Mouse (Mus musculus) liver, adult 2 months (tissue): Measurements from ENCODE around the gene A830031A19Rik.

Experiments
- CTCF ChIP-seq: fragments of 200-500 bp; IDR thresholded peaks from 2 replicates; pipeline ENCODE4 v1.5.1; 2011; ENCODE audit warnings: low read depth, low read length, control low read depth
- POLR2A ChIP-seq: fragments of 200-500 bp; IDR thresholded peaks from 2 replicates; pipeline ENCODE4 v1.6.1; 2011; ENCODE audit warnings: low read length, control low read depth; ENCODE audit not compliant: insufficient read depth; ENCODE audit errors: extremely low read depth

DNA sequence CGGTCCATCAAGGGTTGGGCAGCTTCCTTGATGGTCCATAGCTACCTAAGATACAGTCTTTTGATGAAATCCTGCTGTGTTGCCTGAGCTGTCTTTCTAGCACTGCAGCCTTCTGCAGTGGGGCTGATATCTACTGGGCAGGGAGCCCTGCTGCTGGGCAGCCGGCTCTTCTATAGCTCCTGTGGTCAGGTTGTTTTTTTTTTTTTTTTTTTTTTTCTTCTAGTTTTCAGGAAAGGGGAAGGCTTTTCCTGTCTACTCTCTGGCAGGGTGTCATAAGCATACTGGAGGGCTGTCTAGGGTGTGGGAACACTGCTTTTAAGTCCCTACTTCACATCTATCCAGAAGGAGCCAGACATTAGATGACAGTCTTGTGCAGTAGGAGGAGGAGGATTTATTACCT, 27.5 kb upstream of the A830031A19Rik start:
- TF ChIP-seq CTCF (no peak), POLR2A (no peak)
